Mouse (Mus musculus) T-helper 17 cell (primary cell): ENCODE measurements around the gene Abca4.
"Not testable (repeated sequence)": the region's sequence is repeated elsewhere in the genome, so short reads cannot be mapped to it uniquely, and the experiment has no call there.

Experiments used
- in situ Hi-C, 2 experiments: fragments of 300-600 bp; cut with MboI, MseI; formaldehyde crosslinking; loops; 1 replicate in 1 of 2; 2 replicates in 1 of 2; pipeline ENCODE4 v1.15.1; 2025; ENCODE audit warnings: high pct_unique_total_duplicates in 2 of 2

Abca4 gene

DNA sequence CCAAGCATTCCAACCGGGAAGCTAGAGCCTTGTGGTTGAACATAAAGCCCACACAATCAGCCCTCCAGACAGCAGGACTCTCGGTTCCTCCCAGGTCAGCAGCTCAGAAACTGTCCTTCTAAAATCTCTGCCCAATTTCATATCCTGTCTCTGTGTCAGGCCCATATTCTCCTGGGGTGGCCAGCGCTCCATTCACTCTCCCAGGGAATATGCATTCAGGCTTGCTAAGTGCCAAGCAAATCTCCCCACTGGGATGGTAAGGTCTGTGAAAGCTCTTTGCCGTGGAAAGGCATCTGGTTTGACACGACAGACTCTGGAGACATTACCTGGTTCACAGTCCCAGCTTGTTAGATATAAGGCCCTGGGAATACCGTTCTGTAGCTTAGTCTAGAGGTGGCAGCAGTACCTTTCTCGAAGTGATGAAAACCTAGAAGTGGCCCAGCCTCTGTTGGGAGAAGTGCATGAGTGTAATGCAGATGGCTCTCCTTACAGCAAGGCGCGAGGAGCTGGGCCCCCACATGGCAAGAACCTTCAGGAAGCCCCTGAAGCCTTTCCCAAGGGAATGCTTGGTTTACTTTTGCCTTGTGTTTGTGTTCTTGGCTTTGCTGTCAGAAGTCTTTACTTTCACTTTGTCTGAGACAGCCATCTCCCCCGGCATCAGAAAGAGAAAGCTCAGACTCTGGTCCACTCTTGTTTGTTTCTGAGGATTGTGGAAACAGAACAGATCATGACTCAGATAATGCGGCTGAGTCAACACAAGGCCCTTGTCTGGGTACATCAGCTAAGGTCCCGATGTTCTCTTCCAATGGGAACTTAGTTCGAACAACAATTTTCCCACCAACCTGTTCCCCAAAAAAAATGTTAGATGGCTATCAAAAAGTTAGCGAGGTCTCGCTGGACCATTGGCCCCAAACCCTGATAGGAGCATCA, 164.3 kb downstream of the Abca4 start:
- in situ Hi-C loops, result no loop called here

DNA sequence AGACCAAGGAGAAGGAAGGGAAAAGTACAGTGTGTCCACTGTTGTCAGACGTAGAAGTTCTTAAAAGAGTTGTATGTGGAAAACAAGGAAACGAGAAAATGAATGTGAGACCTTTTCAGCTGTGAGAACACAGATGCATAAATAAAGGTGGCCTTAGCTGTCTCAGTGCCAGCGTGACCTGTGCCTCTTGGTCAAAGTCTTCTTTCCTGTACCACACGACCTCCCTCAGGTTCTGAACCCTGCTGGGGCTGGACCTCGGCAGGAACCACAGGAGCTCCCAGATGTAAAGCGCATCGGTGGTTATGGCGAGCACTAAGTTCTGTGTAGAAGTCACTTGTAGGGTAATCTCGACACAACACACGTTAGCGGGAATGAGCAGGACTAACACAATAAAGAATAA, 165.3 kb downstream of the Abca4 start:
- in situ Hi-C loops, result no loop called here

DNA sequence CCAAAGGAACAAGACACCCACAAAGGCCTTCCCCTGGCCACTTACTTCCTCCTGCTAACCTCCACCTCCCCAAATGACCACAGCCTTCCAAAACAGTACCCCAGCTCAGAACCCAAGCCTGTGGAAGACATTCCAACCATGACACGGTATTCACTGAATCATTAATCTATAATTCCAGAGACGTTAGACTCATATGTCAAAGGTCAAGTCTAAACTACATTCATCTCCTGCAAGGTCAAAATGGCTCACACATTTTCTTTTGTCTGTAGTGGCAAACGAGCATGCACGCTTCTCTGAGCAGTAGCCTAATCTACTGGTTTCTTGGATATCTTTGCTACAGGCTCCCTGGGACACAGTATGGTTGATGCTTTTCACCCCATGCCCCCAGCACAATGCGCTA, 166.2 kb downstream of the Abca4 start:
- in situ Hi-C loops, result no loop called here

- in situ Hi-C loops, result no loop called here
Observed at GRCm38 (mm10) chr3:122210846-122211245, 166.6 kb downstream of the Abca4 start.

GRCm38 (mm10) chr3:122211446-122212125, 167.3 kb downstream of the Abca4 start:
- in situ Hi-C loops, result no loop called here

GRCm38 (mm10) chr3:122221240-122222036, 177.2 kb downstream of the Abca4 start:
- in situ Hi-C loops, result no loop called here

- in situ Hi-C loops, result not testable (repeated sequence)
Observed at GRCm38 (mm10) chr3:122226972-122227371, 182.7 kb downstream of the Abca4 start.
